Mouse (Mus musculus) midbrain, embryonic 13.5 days (tissue): ENCODE measurements around the gene Ksr2. TPM values are rescaled to one million over a fixed set of nuclear protein-coding genes. Genes with fewer than 3 reads are reported as not detected.

Experiments
- ATAC-seq: fragments of 200-750 bp; cut with Nextera tagmentation; 2 replicates; pipeline ENCODE4 v1.8.0; 2017; ENCODE audit warnings: mild to moderate bottlenecking, moderate TSS enrichment, moderate library complexity
- H3K27ac ChIP-seq: fragments of 300-500 bp; sonication (generic); 2 replicates; pipeline ENCODE4 v1.5.1; 2015; ENCODE audit warnings: inconsistent platforms, mild to moderate bottlenecking, moderate library complexity
- H3K27me3 ChIP-seq: fragments of 300-500 bp; sonication (generic); 2 replicates; pipeline ENCODE4 v1.6.1; 2015; ENCODE audit warnings: mild to moderate bottlenecking, inconsistent platforms
- H3K36me3 ChIP-seq: fragments of 300-500 bp; sonication (generic); 2 replicates; pipeline ENCODE4 v1.6.1; 2015; ENCODE audit warnings: mild to moderate bottlenecking, inconsistent platforms
- H3K4me1 ChIP-seq: fragments of 300-500 bp; sonication (generic); replicated peaks from 2 replicates; pipeline ENCODE4 v1.6.1; 2015; ENCODE audit warnings: inconsistent platforms
- H3K4me2 ChIP-seq: fragments of 300-500 bp; sonication (generic); replicated peaks from 2 replicates; pipeline ENCODE4 v1.6.1; 2015; ENCODE audit warnings: moderate library complexity, mild to moderate bottlenecking, inconsistent platforms
- H3K4me3 ChIP-seq: fragments of 300-500 bp; sonication (generic); replicated peaks from 2 replicates; pipeline ENCODE4 v1.5.1; 2015; ENCODE audit warnings: mild to moderate bottlenecking, inconsistent platforms
- H3K9ac ChIP-seq: fragments of 300-500 bp; sonication (generic); replicated peaks from 2 replicates; pipeline ENCODE4 v1.6.1; 2015; ENCODE audit warnings: mild to moderate bottlenecking, inconsistent platforms
- H3K9me3 ChIP-seq: fragments of 300-500 bp; sonication (generic); 2 replicates; pipeline ENCODE4 v1.6.1; 2016; ENCODE audit warnings: mild to moderate bottlenecking, inconsistent platforms
- WGBS: fragments of 180-500 bp; shearing (Covaris S2); methylation state at CpG from one replicate; pipeline ENCODE4 v1.1.7; 2015; 5-methylcytosine and 5-hydroxymethylcytosine counted together
- polyA plus RNA-seq: library from polyadenylated mRNA; unstranded; fragments of >200 nt; fragmentation: Nextera tagmentation; extraction: Ambion mirVana; gene quantifications from 2 replicates; pipeline ENCODE4 v1.2.1, GENCODE M21; 2015

Gene Ksr2
- polyA plus RNA-seq, 1 experiment from 2014 or later = 6.9 TPM

GRCm38 (mm10) chr5:117628351-117628750 lies 214.6 kb downstream of the Ksr2 start:
- no peak for ATAC-seq
- WGBS = 50% methylated on average over 7 of the region's 7 CpGs
- H3K4me3 ChIP-seq = no peak overlapping the region
- 0 out of 2 replicates have a peak, but pooled peaks cover 4% of the 10 kb centered on the region for H3K4me1 ChIP-seq
- no peaks in the 10 kb centered on the region for H3K9me3 ChIP-seq
- no peak overlapping the region for H3K4me2 ChIP-seq
- H3K9ac ChIP-seq = no peak overlapping the region
- H3K27me3 ChIP-seq = no peaks in the 10 kb centered on the region
- H3K36me3 ChIP-seq = no peaks in the 10 kb centered on the region
- no peak overlapping the region for H3K27ac ChIP-seq

- no peaks in the 10 kb centered on the region for H3K27me3 ChIP-seq
- H3K4me3 ChIP-seq = no peak overlapping the region
- H3K27ac ChIP-seq = no peak overlapping the region
- no peak overlapping the region for H3K9ac ChIP-seq
- no peak for ATAC-seq
- 89% methylated on average over 14 of the region's 14 CpGs for WGBS
- H3K4me2 ChIP-seq = no peak overlapping the region
- no peaks in the 10 kb centered on the region for H3K9me3 ChIP-seq
- no peaks in the 10 kb centered on the region for H3K36me3 ChIP-seq
- H3K4me1 ChIP-seq = 0 out of 2 replicates have a peak, but pooled peaks cover 4% of the 10 kb centered on the region
Measured at GRCm38 (mm10) chr5:117629570-117629969, 215.8 kb downstream of the Ksr2 start.

- Histone ChIP-seq H3K27ac (no peak overlapping the region), H3K4me2 (no peak overlapping the region), H3K36me3 (no peaks in the 10 kb centered on the region), H3K9ac (no peak overlapping the region), H3K9me3 (no peaks in the 10 kb centered on the region), H3K27me3 (no peaks in the 10 kb centered on the region), H3K4me1 (no peaks in the 10 kb centered on the region), H3K4me3 (no peak overlapping the region)
- WGBS = 83% methylated on average over 2 of the region's 2 CpGs
- no peak for ATAC-seq
Measured at GRCm38 (mm10) chr5:117635211-117635610, 221.4 kb downstream of the Ksr2 start.

- Histone ChIP-seq H3K4me3 (no peak overlapping the region), H3K36me3 (no peaks in the 10 kb centered on the region), H3K27ac (no peak overlapping the region), H3K4me1 (no peaks in the 10 kb centered on the region), H3K9me3 (no peaks in the 10 kb centered on the region), H3K27me3 (no peaks in the 10 kb centered on the region), H3K4me2 (no peak overlapping the region), H3K9ac (no peak overlapping the region)
- 90% methylated on average over 5 of the region's 5 CpGs for WGBS
- no peak for ATAC-seq
Measured at GRCm38 (mm10) chr5:117635838-117636237, 222.0 kb downstream of the Ksr2 start.

- Histone ChIP-seq H3K4me1 (no peaks in the 10 kb centered on the region), H3K27me3 (no peaks in the 10 kb centered on the region), H3K9ac (no peak overlapping the region), H3K4me2 (no peak overlapping the region), H3K9me3 (no peaks in the 10 kb centered on the region), H3K36me3 (no peaks in the 10 kb centered on the region), H3K27ac (no peak overlapping the region), H3K4me3 (no peak overlapping the region)
- no peak for ATAC-seq
- 85% methylated on average over 6 of the region's 6 CpGs for WGBS
Measured at GRCm38 (mm10) chr5:117641585-117641984, 227.8 kb downstream of the Ksr2 start.

- H3K4me1 ChIP-seq = no peaks in the 10 kb centered on the region
- no peak overlapping the region for H3K9ac ChIP-seq
- 87% methylated on average over 14 of the region's 14 CpGs for WGBS
- no peak overlapping the region for H3K4me3 ChIP-seq
- H3K27ac ChIP-seq = no peak overlapping the region
- H3K27me3 ChIP-seq = no peaks in the 10 kb centered on the region
- no peak for ATAC-seq
- no peak overlapping the region for H3K4me2 ChIP-seq
- H3K9me3 ChIP-seq = no peaks in the 10 kb centered on the region
- H3K36me3 ChIP-seq = no peaks in the 10 kb centered on the region
Measured at GRCm38 (mm10) chr5:117651238-117651886, 237.6 kb downstream of the Ksr2 start.

GRCm38 (mm10) chr5:117658641-117659040 lies 244.8 kb downstream of the Ksr2 start:
- WGBS = 32% methylated on average over 6 of the region's 6 CpGs
- ATAC-seq = no peak
- H3K9ac ChIP-seq = no peak overlapping the region
- H3K9me3 ChIP-seq = no peaks in the 10 kb centered on the region
- H3K36me3 ChIP-seq = no peaks in the 10 kb centered on the region
- no peaks in the 10 kb centered on the region for H3K27me3 ChIP-seq
- H3K4me2 ChIP-seq = no peak overlapping the region
- 0 out of 2 replicates have a peak, but pooled peaks cover 3% of the 10 kb centered on the region for H3K4me1 ChIP-seq
- no peak overlapping the region for H3K27ac ChIP-seq
- no peak overlapping the region for H3K4me3 ChIP-seq

- ATAC-seq = no peak
- H3K27ac ChIP-seq = no peak overlapping the region
Measured at GRCm38 (mm10) chr5:117659596-117659995, 245.8 kb downstream of the Ksr2 start.

GRCm38 (mm10) chr5:117665181-117665580 lies 251.4 kb downstream of the Ksr2 start:
- Histone ChIP-seq H3K36me3 (no peaks in the 10 kb centered on the region), H3K4me2 (no peak overlapping the region), H3K27me3 (no peaks in the 10 kb centered on the region), H3K27ac (no peak overlapping the region), H3K4me1 (peaks cover 22% of the 10 kb centered on the region), H3K9me3 (no peaks in the 10 kb centered on the region), H3K9ac (no peak overlapping the region), H3K4me3 (no peak overlapping the region)
- no peak for ATAC-seq
- WGBS = 19% methylated on average over 9 of the region's 9 CpGs

More at GRCm38 (mm10) chr5:117659596-117659995, 245.8 kb downstream of the Ksr2 start:
- no peak overlapping the region for H3K9ac ChIP-seq
- no peak overlapping the region for H3K4me2 ChIP-seq
- H3K27me3 ChIP-seq = no peaks in the 10 kb centered on the region
- H3K36me3 ChIP-seq = no peaks in the 10 kb centered on the region
- H3K9me3 ChIP-seq = no peaks in the 10 kb centered on the region
- WGBS = 84% methylated on average over 13 of the region's 13 CpGs
- H3K4me1 ChIP-seq = 0 out of 2 replicates have a peak, but pooled peaks cover 3% of the 10 kb centered on the region
- H3K4me3 ChIP-seq = no peak overlapping the region

GRCm38 (mm10) chr5:117667314-117667713 lies 253.5 kb downstream of the Ksr2 start:
- H3K4me3 ChIP-seq = no peak overlapping the region
- no peaks in the 10 kb centered on the region for H3K27me3 ChIP-seq
- H3K4me2 ChIP-seq = no peak overlapping the region
- H3K9me3 ChIP-seq = no peaks in the 10 kb centered on the region
- no peak for ATAC-seq
- peaks cover 31% of the 10 kb centered on the region for H3K4me1 ChIP-seq
- H3K9ac ChIP-seq = no peak overlapping the region
- no peak overlapping the region for H3K27ac ChIP-seq
- no peaks in the 10 kb centered on the region for H3K36me3 ChIP-seq
- 85% methylated on average over 3 of the region's 4 CpGs for WGBS

GRCm38 (mm10) chr5:117669265-117669664 lies 255.5 kb downstream of the Ksr2 start:
- Histone ChIP-seq H3K36me3 (no peaks in the 10 kb centered on the region), H3K4me2 (no peak overlapping the region), H3K4me3 (no peak overlapping the region), H3K27ac (no peak overlapping the region), H3K4me1 (peaks cover 34% of the 10 kb centered on the region), H3K9ac (no peak overlapping the region), H3K27me3 (no peaks in the 10 kb centered on the region), H3K9me3 (no peaks in the 10 kb centered on the region)
- no peak for ATAC-seq
- WGBS = 71% methylated on average over 4 of the region's 4 CpGs

- no peak overlapping the region for H3K4me3 ChIP-seq
- ATAC-seq = no peak
- no peak overlapping the region for H3K4me2 ChIP-seq
- H3K9me3 ChIP-seq = no peaks in the 10 kb centered on the region
- no peaks in the 10 kb centered on the region for H3K36me3 ChIP-seq
- no peak overlapping the region for H3K9ac ChIP-seq
- peaks cover 34% of the 10 kb centered on the region for H3K4me1 ChIP-seq
- no peaks in the 10 kb centered on the region for H3K27me3 ChIP-seq
- 81% methylated on average over 7 of the region's 7 CpGs for WGBS
- H3K27ac ChIP-seq = 0 out of 2 replicates have a peak overlapping the region, but pooled peaks have one; percentile 35
Measured at GRCm38 (mm10) chr5:117669843-117670242, 256.0 kb downstream of the Ksr2 start.

- Histone ChIP-seq H3K4me2 (no peak overlapping the region), H3K36me3 (no peaks in the 10 kb centered on the region), H3K9ac (no peak overlapping the region), H3K4me1 (peaks cover 25% of the 10 kb centered on the region), H3K27ac (no peak overlapping the region), H3K27me3 (no peaks in the 10 kb centered on the region), H3K4me3 (no peak overlapping the region), H3K9me3 (no peaks in the 10 kb centered on the region)
- WGBS = 56% methylated on average over 6 of the region's 6 CpGs
- no peak for ATAC-seq
Measured at GRCm38 (mm10) chr5:117671362-117671761, 257.6 kb downstream of the Ksr2 start.
